Mouse (Mus musculus) lung, embryonic 14.5 days (tissue): ENCODE results near the gene Pik3r3. TPM values are rescaled to one million over a fixed set of nuclear protein-coding genes. Genes with fewer than 3 reads are reported as not detected.
A peak's percentile ranks its signal among the peaks of the same experiment; 100 is the strongest.
"Not testable (repeated sequence)": the region's sequence is repeated elsewhere in the genome, so short reads cannot be mapped to it uniquely, and the experiment has no call there.

ENCODE experiments used
- ATAC-seq: fragments of 200-750 bp; cut with Nextera tagmentation; 2 replicates; pipeline ENCODE4 v1.8.0; 2017; ENCODE audit warnings: mild to moderate bottlenecking, moderate TSS enrichment, moderate library complexity; ENCODE audit not compliant: insufficient read depth
- DNase-seq: peaks from one replicate; pipeline ENCODE4 v3.0.0-alpha.2; 2015
- H3K27ac ChIP-seq: fragments of 300-500 bp; sonication (generic); 2 replicates; pipeline ENCODE4 v1.5.1; 2014; ENCODE audit warnings: low read depth, mild to moderate bottlenecking, moderate library complexity
- H3K27me3 ChIP-seq: fragments of 300-500 bp; sonication (generic); 2 replicates; pipeline ENCODE4 v1.6.1; 2014; ENCODE audit warnings: low read length, control low read depth; ENCODE audit not compliant: insufficient read depth
- H3K36me3 ChIP-seq: fragments of 300-500 bp; sonication (generic); 2 replicates; pipeline ENCODE4 v1.6.1; 2014; ENCODE audit warnings: control low read depth; ENCODE audit not compliant: insufficient read depth
- H3K4me1 ChIP-seq: fragments of 300-500 bp; sonication (generic); 2 replicates; pipeline ENCODE4 v1.6.1; 2014; ENCODE audit warnings: antibody characterized with exemption, control low read depth; ENCODE audit not compliant: insufficient read depth
- H3K4me2 ChIP-seq: fragments of 300-500 bp; sonication (generic); 2 replicates; pipeline ENCODE4 v1.6.1; 2014; ENCODE audit warnings: mild to moderate bottlenecking
- H3K4me3 ChIP-seq: fragments of 300-500 bp; sonication (generic); 2 replicates; pipeline ENCODE4 v1.5.1; 2014; ENCODE audit warnings: low read depth, low read length
- H3K9ac ChIP-seq: fragments of 300-500 bp; sonication (generic); 2 replicates; pipeline ENCODE4 v1.6.1; 2014
- H3K9me3 ChIP-seq: fragments of 300-500 bp; sonication (generic); 2 replicates; pipeline ENCODE4 v1.6.1; 2016; ENCODE audit warnings: low read depth, low read length, control low read depth
- CTCF ChIP-seq: IDR thresholded peaks from 2 replicates; pipeline ENCODE4 v1.5.1; 2016; ENCODE audit warnings: antibody characterized with exemption, low read depth
- WGBS: fragments of 180-500 bp; shearing (Covaris S2); extraction: QIAGEN DNeasy Blood & Tissue Kit; methylation state at CpG from one replicate; pipeline ENCODE4 v1.1.7; 2014; 5-methylcytosine and 5-hydroxymethylcytosine counted together
- polyA plus RNA-seq: library from polyadenylated mRNA; unstranded; fragments of >200 nt; fragmentation: Nextera tagmentation; extraction: Ambion mirVana; gene quantifications from 2 replicates; pipeline ENCODE4 v1.2.1, GENCODE M21; 2014

Pik3r3 gene
- polyA plus RNA-seq, 1 experiment from 2014 or later: 28.7 TPM

GRCm38 (mm10) chr4:116198422-116198821 lies 23.0 kb upstream of the Pik3r3 start:
- ATAC-seq (no peak), DNase-seq (no peak)
- Histone ChIP-seq H3K36me3 (no peaks in the 10 kb centered on the region), H3K4me3 (no peak overlapping the region), H3K27ac (no peak overlapping the region), H3K9me3 (no peaks in the 10 kb centered on the region), H3K9ac (no peak overlapping the region), H3K4me2 (no peak overlapping the region), H3K4me1 (no peaks in the 10 kb centered on the region), H3K27me3 (no peaks in the 10 kb centered on the region)
- no peak for TF ChIP-seq CTCF
- 70% methylated on average over 2 of the region's 2 CpGs for WGBS

- H3K9me3 ChIP-seq: no peaks in the 10 kb centered on the region
- ATAC-seq (no peak), DNase-seq (no peak)
- H3K27ac ChIP-seq: no peak overlapping the region
- H3K9ac ChIP-seq: no peak overlapping the region
- no peak for TF ChIP-seq CTCF
- H3K4me3 ChIP-seq: no peak overlapping the region
- H3K4me1 ChIP-seq: no peaks in the 10 kb centered on the region
- 53% methylated on average over 3 of the region's 3 CpGs for WGBS
- no peak overlapping the region for H3K4me2 ChIP-seq
- no peaks in the 10 kb centered on the region for H3K36me3 ChIP-seq
- H3K27me3 ChIP-seq: no peaks in the 10 kb centered on the region
Observed at GRCm38 (mm10) chr4:116204422-116204821, 17.0 kb upstream of the Pik3r3 start.

- 72% methylated on average over 4 of the region's 4 CpGs for WGBS
- Histone ChIP-seq H3K27me3 (no peaks in the 10 kb centered on the region), H3K9me3 (no peaks in the 10 kb centered on the region), H3K4me2 (no peak overlapping the region), H3K4me3 (no peak overlapping the region), H3K36me3 (no peaks in the 10 kb centered on the region), H3K9ac (no peak overlapping the region), H3K27ac (no peak overlapping the region), H3K4me1 (no peaks in the 10 kb centered on the region)
- TF ChIP-seq CTCF: no peak
- ATAC-seq: no peak
- DNase-seq: no peak
Observed at GRCm38 (mm10) chr4:116206531-116206930, 14.9 kb upstream of the Pik3r3 start.

- H3K27me3 ChIP-seq: no peaks in the 10 kb centered on the region
- no peak overlapping the region for H3K4me3 ChIP-seq
- DNase-seq (no peak), ATAC-seq (no peak)
- H3K9ac ChIP-seq: no peak overlapping the region
- no peak overlapping the region for H3K27ac ChIP-seq
- no peaks in the 10 kb centered on the region for H3K4me1 ChIP-seq
- WGBS: 83% methylated on average over 1 of the region's 1 CpGs
- no peaks in the 10 kb centered on the region for H3K36me3 ChIP-seq
- H3K4me2 ChIP-seq: no peak overlapping the region
- no peaks in the 10 kb centered on the region for H3K9me3 ChIP-seq
- no peak for TF ChIP-seq CTCF
Observed at GRCm38 (mm10) chr4:116208891-116209290, 12.5 kb upstream of the Pik3r3 start.

GRCm38 (mm10) chr4:116215895-116216605 lies 5.4 kb upstream of the Pik3r3 start:
- Histone ChIP-seq H3K27ac (no peak overlapping the region), H3K4me2 (no peak overlapping the region), H3K36me3 (no peaks in the 10 kb centered on the region), H3K27me3 (no peaks in the 10 kb centered on the region), H3K4me1 (0 out of 2 replicates have a peak, but pooled peaks cover 4% of the 10 kb centered on the region), H3K9ac (no peak overlapping the region), H3K4me3 (no peak overlapping the region), H3K9me3 (no peaks in the 10 kb centered on the region)
- WGBS: 87% methylated on average over 2 of the region's 2 CpGs
- no peak for TF ChIP-seq CTCF
- DNase-seq (no peak), ATAC-seq (no peak)

- ATAC-seq (no peak), DNase-seq (peak; percentile 51)
- Histone ChIP-seq H3K4me2 (no peak overlapping the region), H3K27ac (no peak overlapping the region), H3K36me3 (no peaks in the 10 kb centered on the region), H3K27me3 (no peaks in the 10 kb centered on the region), H3K4me3 (no peak overlapping the region), H3K9me3 (no peaks in the 10 kb centered on the region), H3K9ac (no peak overlapping the region), H3K4me1 (0 out of 2 replicates have a peak, but pooled peaks cover 4% of the 10 kb centered on the region)
- 33% methylated on average over 2 of the region's 2 CpGs for WGBS
- no peak for TF ChIP-seq CTCF
Observed at GRCm38 (mm10) chr4:116217046-116217445, 4.4 kb upstream of the Pik3r3 start.

GRCm38 (mm10) chr4:116217661-116218060 lies 3.8 kb upstream of the Pik3r3 start:
- H3K4me2 ChIP-seq, H3K27ac ChIP-seq, H3K9me3 ChIP-seq, H3K4me3 ChIP-seq, H3K27me3 ChIP-seq, H3K9ac ChIP-seq, H3K4me1 ChIP-seq, ATAC-seq, H3K36me3 ChIP-seq, DNase-seq: not testable (repeated sequence)
- 94% methylated on average over 1 of the region's 1 CpGs for WGBS

- Histone ChIP-seq H3K36me3 (no peaks in the 10 kb centered on the region), H3K27ac (no peak overlapping the region), H3K9me3 (no peaks in the 10 kb centered on the region), H3K4me2 (no peak overlapping the region), H3K4me1 (0 out of 2 replicates have a peak, but pooled peaks cover 7% of the 10 kb centered on the region), H3K9ac (no peak overlapping the region), H3K27me3 (no peaks in the 10 kb centered on the region), H3K4me3 (no peak overlapping the region)
- no peak for TF ChIP-seq CTCF
- ATAC-seq (no peak), DNase-seq (no peak)
- 75% methylated on average over 1 of the region's 1 CpGs for WGBS
Observed at GRCm38 (mm10) chr4:116219056-116219455, 2.4 kb upstream of the Pik3r3 start.
